Comparison of ENCODE assay signal across 23 mouse cellular contexts in genomic region chr13:64105690-64106089, GRCm38 (mm10). TPM values are rescaled to one million over a fixed set of nuclear protein-coding genes. Genes with fewer than 3 reads are reported as not detected.
A peak's percentile ranks its signal among the peaks of the same experiment; 100 is the strongest.
DNase-seq lines count a peak whose midpoint lies in the region; ATAC-seq lines count a peak whose summit lies in the region.
"Had no signal": no experiment of that assay in that cellular context is flagged by ENCODE, and none has a peak within 500 bp of the region (broad histone marks: within the 10 kb centered on the region; RNA-seq: fewer than 3 reads in every experiment).

No protein-coding gene starts in this region.

- no peak overlapping the region for H3K9ac ChIP-seq in intestine, embryonic 15.5 days
- H3K9ac ChIP-seq in liver, embryonic 16.5 days (ENCODE audit: low read depth, low read length), result no peak overlapping the region
- H3K9ac ChIP-seq in midbrain, embryonic 15.5 days, result no peak overlapping the region
- H3K9ac ChIP-seq: hindbrain, embryonic 13.5 days had no signal

- H3K4me2 ChIP-seq in intestine, embryonic 15.5 days (replicated peaks), result no peak overlapping the region
- no peak overlapping the region for H3K4me2 ChIP-seq in liver, embryonic 16.5 days (ENCODE audit: low read depth, low read length)
- H3K4me2 ChIP-seq in midbrain, embryonic 15.5 days, result no peak overlapping the region
- H3K4me2 ChIP-seq: hindbrain, embryonic 13.5 days had no signal

- 0 out of 2 replicates have a peak, but pooled peaks cover 4% of the 10 kb centered on the region for H3K4me1 ChIP-seq in intestine, embryonic 15.5 days (replicated peaks)
- peaks cover 7% of the 10 kb centered on the region for H3K4me1 ChIP-seq in liver, embryonic 16.5 days (ENCODE audit: control insufficient read depth, low read depth, low read length)
- no peaks in the 10 kb centered on the region for H3K4me1 ChIP-seq in midbrain, embryonic 15.5 days

- H3K4me3 ChIP-seq in intestine, embryonic 15.5 days (replicated peaks), result no peak overlapping the region
- H3K4me3 ChIP-seq in liver, embryonic 16.5 days (ENCODE audit: low read depth, low read length), result no peak overlapping the region
- H3K4me3 ChIP-seq in midbrain, embryonic 15.5 days, result no peak overlapping the region
- H3K4me3 ChIP-seq: heart, adult 2 months; hindbrain, embryonic 13.5 days; limb, embryonic 10.5 days had no signal

- peak; percentile 14 for DNase-seq in adrenal gland, postnatal 10 days
- no peak for DNase-seq in adrenal gland, postnatal 4 days (ENCODE audit: low spot score in 2 of 2)
- DNase-seq in 3134 (ENCODE audit: extremely low read depth, insufficient read length, low spot score), result peak; percentile 24
- DNase-seq in lung, adult 18-20 months, result no peak
- DNase-seq in heart, adult 9 months (ENCODE audit: low spot score in 2 of 2), result no peak
- DNase-seq: cerebellum, postnatal 36 days; heart, adult 2 months; layer of hippocampus, postnatal 36 days; right cerebral cortex, postnatal 4 days; thymus, postnatal 14 days had no signal

- peak; percentile 91 for ATAC-seq in intestine, embryonic 15.5 days
- peak; percentile 79 for ATAC-seq in liver, embryonic 16.5 days (ENCODE audit: low read depth)
- ATAC-seq in midbrain, embryonic 15.5 days (replicated peaks), result no peak

- H3K27me3 ChIP-seq in intestine, embryonic 15.5 days (replicated peaks), result no peaks in the 10 kb centered on the region
- H3K27me3 ChIP-seq in liver, embryonic 16.5 days (ENCODE audit: control insufficient read depth, insufficient read depth, low read depth, low read length), result no peaks in the 10 kb centered on the region
- no peaks in the 10 kb centered on the region for H3K27me3 ChIP-seq in midbrain, embryonic 15.5 days (replicated peaks)

- H3K27ac ChIP-seq in intestine, embryonic 15.5 days, result no peak overlapping the region
- H3K27ac ChIP-seq in liver, embryonic 16.5 days (ENCODE audit: low read length), result peak overlapping the region; percentile 55; the same call in 1 of the 2 replicates
- no peak overlapping the region for H3K27ac ChIP-seq in midbrain, embryonic 15.5 days
- H3K27ac ChIP-seq: heart, adult 2 months; hindbrain, embryonic 13.5 days; limb, embryonic 10.5 days had no signal

- WGBS in intestine, embryonic 15.5 days, result 57% methylated on average over 3 of the region's 3 CpGs
- WGBS in liver, embryonic 16.5 days (ENCODE audit: insufficient replicate concordance), result 53% methylated on average over 3 of the region's 3 CpGs
- WGBS in midbrain, embryonic 15.5 days, result 92% methylated on average over 3 of the region's 3 CpGs

- H3K9me3 ChIP-seq in intestine, embryonic 15.5 days, result no peaks in the 10 kb centered on the region
- no peaks in the 10 kb centered on the region for H3K9me3 ChIP-seq in liver, embryonic 16.5 days (replicated peaks; ENCODE audit: control insufficient read depth, low read length)
- no peaks in the 10 kb centered on the region for H3K9me3 ChIP-seq in midbrain, embryonic 15.5 days
- H3K9me3 ChIP-seq: hindbrain, embryonic 13.5 days; limb, embryonic 10.5 days had no signal

- H3K36me3 ChIP-seq in intestine, embryonic 15.5 days, result no peaks in the 10 kb centered on the region
- H3K36me3 ChIP-seq in liver, embryonic 16.5 days (ENCODE audit: control insufficient read depth, insufficient read depth), result no peaks in the 10 kb centered on the region
- no peaks in the 10 kb centered on the region for H3K36me3 ChIP-seq in midbrain, embryonic 15.5 days (replicated peaks)
- H3K36me3 ChIP-seq: hindbrain, embryonic 13.5 days; limb, embryonic 10.5 days had no signal

RNA-seq across cellular contexts. Expression of gene Hsd17b3, which starts 16.7 kb away (rescaled TPM):
- total RNA-seq in adrenal gland, postnatal 10 days (2021), result not detected
- not detected for total RNA-seq in adrenal gland, postnatal 4 days (2021)
- polyA plus RNA-seq in intestine, embryonic 15.5 days (2015; fragmentation: Nextera tagmentation; extraction: Ambion mirVana), result not detected in 2 replicates
- polyA plus RNA-seq in liver, embryonic 16.5 days (2015; fragmentation: Nextera tagmentation; extraction: Ambion mirVana), result not detected in 2 replicates
- not detected in 2 replicates for polyA plus RNA-seq in midbrain, embryonic 15.5 days (2015; fragmentation: Nextera tagmentation; extraction: Ambion mirVana)
- total RNA-seq: gastrocnemius, adult 8-10 months; heart, adult 2 months; layer of hippocampus, postnatal 36 days; megakaryocyte-erythroid progenitor cell, adult 5-6 weeks; monocyte, adult 5-6 weeks had no signal
- polyA plus RNA-seq: embryonic facial prominence, embryonic 11.5 days; heart, adult 2 months; heart, postnatal 0 days; hindbrain, embryonic 13.5 days; large intestine, adult 2 months; limb, embryonic 10.5 days; lung, embryonic 16.5 days; neural tube, embryonic 14.5 days had no signal

RNA-seq across cellular contexts. Expression of gene Slc35d2, which starts 23.5 kb away (rescaled TPM):
- 1 to 10 TPM; 7.7 to 9.4 TPM for total RNA-seq in adrenal gland, postnatal 10 days (2021)
- 10 to 100 TPM in 1 of 2 experiments, 1 to 10 TPM in 1; 7.8 to 11.7 TPM for total RNA-seq in adrenal gland, postnatal 4 days (2021)
- 4.6 and 6.7 TPM in 2 replicates for polyA plus RNA-seq in intestine, embryonic 15.5 days (2015; fragmentation: Nextera tagmentation; extraction: Ambion mirVana)
- 8.7 and 9.0 TPM in 2 replicates for polyA plus RNA-seq in liver, embryonic 16.5 days (2015; fragmentation: Nextera tagmentation; extraction: Ambion mirVana)
- polyA plus RNA-seq in midbrain, embryonic 15.5 days (2015; fragmentation: Nextera tagmentation; extraction: Ambion mirVana), result 0.82 and 1.1 TPM in 2 replicates

RNA-seq across cellular contexts. Expression of gene Zfp367, which starts 47.3 kb away (rescaled TPM):
- 10 to 100 TPM; 19.0 to 19.6 TPM for total RNA-seq in adrenal gland, postnatal 10 days (2021)
- total RNA-seq in adrenal gland, postnatal 4 days (2021), result 10 to 100 TPM; 25.2 to 26.6 TPM
- polyA plus RNA-seq in intestine, embryonic 15.5 days (2015; fragmentation: Nextera tagmentation; extraction: Ambion mirVana), result 18.8 and 21.6 TPM in 2 replicates
- polyA plus RNA-seq in liver, embryonic 16.5 days (2015; fragmentation: Nextera tagmentation; extraction: Ambion mirVana), result 18.1 and 18.6 TPM in 2 replicates
- 4.2 and 4.9 TPM in 2 replicates for polyA plus RNA-seq in midbrain, embryonic 15.5 days (2015; fragmentation: Nextera tagmentation; extraction: Ambion mirVana)

RNA-seq across cellular contexts. Expression of gene Habp4, which starts 55.9 kb away (rescaled TPM):
- 10 to 100 TPM; 20.4 to 24.7 TPM for total RNA-seq in adrenal gland, postnatal 10 days (2021)
- 10 to 100 TPM; 29.3 to 32.4 TPM for total RNA-seq in adrenal gland, postnatal 4 days (2021)
- 16.8 and 17.4 TPM in 2 replicates for polyA plus RNA-seq in intestine, embryonic 15.5 days (2015; fragmentation: Nextera tagmentation; extraction: Ambion mirVana)
- polyA plus RNA-seq in liver, embryonic 16.5 days (2015; fragmentation: Nextera tagmentation; extraction: Ambion mirVana), result 8.4 and 10.3 TPM in 2 replicates
- 39.0 and 41.4 TPM in 2 replicates for polyA plus RNA-seq in midbrain, embryonic 15.5 days (2015; fragmentation: Nextera tagmentation; extraction: Ambion mirVana)

Comparison
In these comparisons a context has a peak if more than half of its experiments do, and no peak if none do; other contexts are left out.
1. DNase-seq: peak in adrenal gland, postnatal 10 days (single experiment) and 3134 (single experiment); none in adrenal gland, postnatal 4 days (0 of 2), lung, adult 18-20 months (0 of 2) and heart, adult 9 months (0 of 2).